Mouse (Mus musculus) intestine, embryonic 16.5 days (tissue): ENCODE results near the gene Mgll. TPM values are rescaled to one million over a fixed set of nuclear protein-coding genes. Genes with fewer than 3 reads are reported as not detected.

Source experiments
- ATAC-seq: fragments of 200-750 bp; cut with Nextera tagmentation; 2 replicates; pipeline ENCODE4 v1.8.0; 2017; ENCODE audit warnings: moderate TSS enrichment, moderate library complexity
- H3K27ac ChIP-seq: fragments of 300-500 bp; sonication (generic); 2 replicates; pipeline ENCODE4 v1.5.1; 2014; ENCODE audit warnings: mild to moderate bottlenecking, low read length
- H3K27me3 ChIP-seq: fragments of 300-500 bp; sonication (generic); replicated peaks from 2 replicates; pipeline ENCODE4 v1.6.1; 2014; ENCODE audit warnings: low read length, control low read depth, mixed read lengths; ENCODE audit not compliant: control insufficient read depth, insufficient read depth
- H3K36me3 ChIP-seq: fragments of 300-500 bp; sonication (generic); 2 replicates; pipeline ENCODE4 v1.6.1; 2014; ENCODE audit warnings: low read length, control low read depth; ENCODE audit not compliant: control insufficient read depth, insufficient read depth
- H3K4me1 ChIP-seq: fragments of 300-500 bp; sonication (generic); 2 replicates; pipeline ENCODE4 v1.6.1; 2014; ENCODE audit warnings: low read length, control low read depth, mixed read lengths; ENCODE audit not compliant: control insufficient read depth, insufficient read depth
- H3K4me2 ChIP-seq: fragments of 300-500 bp; sonication (generic); 2 replicates; pipeline ENCODE4 v1.6.1; 2014; ENCODE audit warnings: low read depth, low read length, control low read depth
- H3K4me3 ChIP-seq: fragments of 300-500 bp; sonication (generic); 2 replicates; pipeline ENCODE4 v1.5.1; 2014; ENCODE audit warnings: mild to moderate bottlenecking, low read length
- H3K9ac ChIP-seq: fragments of 300-500 bp; sonication (generic); 2 replicates; pipeline ENCODE4 v1.6.1; 2014; ENCODE audit warnings: low read depth, low read length
- H3K9me3 ChIP-seq: fragments of 300-500 bp; sonication (generic); 2 replicates; pipeline ENCODE4 v1.6.1; 2016; ENCODE audit warnings: low read length, control low read depth; ENCODE audit not compliant: control insufficient read depth
- WGBS: fragments of 180-500 bp; shearing (Covaris S2); extraction: QIAGEN DNeasy Blood & Tissue Kit; methylation state at CpG from one replicate; pipeline ENCODE4 v1.1.7; 2014; 5-methylcytosine and 5-hydroxymethylcytosine counted together
- polyA plus RNA-seq: library from polyadenylated mRNA; unstranded; fragments of >200 nt; fragmentation: Nextera tagmentation; extraction: Ambion mirVana; gene quantifications from 2 replicates; pipeline ENCODE4 v1.2.1, GENCODE M21; 2015

Gene Mgll
- polyA plus RNA-seq, 1 experiment from 2014 or later, result 82.8 TPM

DNA sequence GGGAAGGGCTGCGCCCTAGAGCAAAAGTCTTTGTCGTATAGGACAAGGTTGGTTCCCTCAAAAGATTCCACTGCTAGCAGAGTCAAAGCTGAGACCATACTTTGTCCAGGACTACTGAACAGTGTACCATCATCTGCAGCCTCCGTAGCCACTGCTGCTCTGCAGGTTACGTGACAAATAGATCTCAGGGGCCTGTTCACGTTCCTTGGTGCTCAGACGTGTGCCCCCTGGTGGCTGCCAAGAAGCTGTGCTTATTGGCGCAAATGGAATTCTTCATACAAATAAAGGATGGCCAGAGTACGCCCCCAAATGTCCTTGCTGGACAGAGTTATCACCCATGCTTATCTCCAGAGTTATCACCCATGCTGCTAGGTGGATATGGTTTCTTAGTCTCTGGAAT, 107.2 kb downstream of the Mgll start:
- 22% methylated on average over 8 of the region's 8 CpGs for WGBS
- peak; percentile 60; the same call in 1 of the 2 replicates for ATAC-seq
- Histone ChIP-seq H3K4me1 (peaks cover 7% of the 10 kb centered on the region), H3K9me3 (no peaks in the 10 kb centered on the region), H3K4me3 (no peak overlapping the region), H3K27me3 (no peaks in the 10 kb centered on the region), H3K4me2 (no peak overlapping the region), H3K27ac (no peak overlapping the region), H3K9ac (no peak overlapping the region), H3K36me3 (no peaks in the 10 kb centered on the region)

DNA sequence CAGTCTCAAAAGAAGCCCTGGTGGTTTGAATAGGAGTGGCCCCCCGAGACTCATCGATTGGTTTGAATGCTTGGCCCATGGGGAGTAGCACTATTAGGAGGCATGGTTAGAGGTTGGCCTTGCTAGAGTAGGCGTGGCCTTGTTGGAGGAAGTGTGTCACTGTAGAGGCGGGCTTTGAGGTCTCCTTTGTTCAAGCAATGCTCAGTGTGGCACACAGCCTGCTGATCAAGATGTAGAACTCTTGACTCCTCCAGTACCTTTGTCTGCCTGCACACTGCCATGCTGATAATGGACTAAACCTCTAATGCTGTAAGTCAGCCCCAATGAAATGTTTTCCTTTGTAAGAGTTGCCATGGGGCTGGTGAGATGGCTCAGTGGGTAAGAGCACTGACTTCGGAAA, 108.5 kb downstream of the Mgll start:
- Histone ChIP-seq H3K9ac (no peak overlapping the region), H3K27me3 (no peaks in the 10 kb centered on the region), H3K9me3 (no peaks in the 10 kb centered on the region), H3K4me2 (no peak overlapping the region), H3K4me1 (0 out of 2 replicates have a peak, but pooled peaks cover 3% of the 10 kb centered on the region), H3K4me3 (no peak overlapping the region), H3K36me3 (no peaks in the 10 kb centered on the region), H3K27ac (no peak overlapping the region)
- no peak for ATAC-seq
- WGBS, result 80% methylated on average over 5 of the region's 5 CpGs

DNA sequence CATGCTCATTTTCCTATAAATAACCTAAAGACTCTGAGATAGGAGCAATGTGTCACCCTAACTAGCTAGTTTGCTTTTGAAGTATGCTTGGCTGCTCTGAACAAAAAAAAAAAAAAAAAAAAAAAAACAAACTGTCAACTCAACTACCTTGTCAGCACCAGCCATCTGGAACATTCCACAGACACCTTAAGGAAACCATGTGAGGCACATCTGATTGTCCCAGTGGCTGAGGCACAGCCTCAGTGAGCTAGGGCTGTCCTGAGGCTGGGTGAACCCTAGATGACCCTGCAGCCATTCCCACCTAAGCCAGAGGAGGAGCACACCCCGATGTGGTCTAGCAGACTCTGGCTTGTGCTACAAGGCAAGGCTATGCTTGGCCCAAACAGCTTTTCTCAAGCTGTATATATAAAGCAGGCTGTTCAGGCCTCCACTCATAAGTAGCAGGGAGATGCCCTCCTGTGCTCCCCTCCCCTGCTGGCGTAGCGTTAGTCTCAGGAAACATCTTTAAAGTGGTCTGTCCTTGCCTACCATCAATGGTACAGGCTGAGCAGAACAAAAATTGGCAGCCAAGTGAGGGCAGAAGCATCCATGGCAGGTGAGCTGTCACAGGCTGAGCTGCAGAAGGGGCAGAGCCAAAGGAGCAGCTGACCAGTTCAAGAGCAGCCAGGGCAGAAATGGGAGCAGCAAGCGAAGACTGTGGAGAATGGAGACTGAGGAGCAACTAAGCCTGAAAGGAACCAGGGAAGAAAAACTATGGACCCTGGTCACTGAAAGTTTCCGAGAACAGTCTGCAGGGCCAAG, 109.3 kb downstream of the Mgll start:
- Histone ChIP-seq H3K4me1 (no peaks in the 10 kb centered on the region), H3K27ac (no peak overlapping the region)

DNA sequence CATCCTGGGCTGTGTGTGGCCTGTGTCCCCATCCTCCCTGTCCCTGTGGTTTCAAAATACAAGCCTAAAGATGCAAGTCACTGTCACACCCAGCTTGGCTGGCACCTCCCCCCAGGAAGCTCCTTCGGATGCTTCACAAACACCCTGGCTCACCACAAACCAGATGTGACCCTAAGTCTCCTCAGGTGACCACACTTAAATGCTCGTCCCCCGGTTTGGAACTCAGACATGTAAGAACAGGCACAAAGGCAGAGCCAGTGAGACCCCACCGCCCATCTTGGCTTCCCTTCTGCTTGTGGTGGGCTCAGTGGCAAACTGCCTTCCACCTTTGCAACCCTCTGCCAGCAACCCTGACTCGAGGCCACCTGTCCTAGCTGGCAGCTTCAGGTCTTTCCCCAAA, 110.8 kb downstream of the Mgll start:
- Histone ChIP-seq H3K9me3 (no peaks in the 10 kb centered on the region), H3K36me3 (peaks cover 5% of the 10 kb centered on the region; the same call in 1 of the 2 replicates), H3K4me1 (no peaks in the 10 kb centered on the region), H3K27ac (no peak overlapping the region), H3K4me2 (no peak overlapping the region), H3K27me3 (no peaks in the 10 kb centered on the region), H3K9ac (no peak overlapping the region), H3K4me3 (no peak overlapping the region)
- no peak for ATAC-seq
- 78% methylated on average over 5 of the region's 5 CpGs for WGBS

More for the DNA sequence above, 109.3 kb downstream of the Mgll start:
- no peak overlapping the region for H3K4me3 ChIP-seq
- no peak overlapping the region for H3K4me2 ChIP-seq
- peaks cover 2% of the 10 kb centered on the region; the same call in 1 of the 2 replicates for H3K36me3 ChIP-seq
- no peaks in the 10 kb centered on the region for H3K27me3 ChIP-seq
- no peak for ATAC-seq
- no peak overlapping the region for H3K9ac ChIP-seq
- 74% methylated on average over 5 of the region's 5 CpGs for WGBS
- H3K9me3 ChIP-seq, result no peaks in the 10 kb centered on the region

DNA sequence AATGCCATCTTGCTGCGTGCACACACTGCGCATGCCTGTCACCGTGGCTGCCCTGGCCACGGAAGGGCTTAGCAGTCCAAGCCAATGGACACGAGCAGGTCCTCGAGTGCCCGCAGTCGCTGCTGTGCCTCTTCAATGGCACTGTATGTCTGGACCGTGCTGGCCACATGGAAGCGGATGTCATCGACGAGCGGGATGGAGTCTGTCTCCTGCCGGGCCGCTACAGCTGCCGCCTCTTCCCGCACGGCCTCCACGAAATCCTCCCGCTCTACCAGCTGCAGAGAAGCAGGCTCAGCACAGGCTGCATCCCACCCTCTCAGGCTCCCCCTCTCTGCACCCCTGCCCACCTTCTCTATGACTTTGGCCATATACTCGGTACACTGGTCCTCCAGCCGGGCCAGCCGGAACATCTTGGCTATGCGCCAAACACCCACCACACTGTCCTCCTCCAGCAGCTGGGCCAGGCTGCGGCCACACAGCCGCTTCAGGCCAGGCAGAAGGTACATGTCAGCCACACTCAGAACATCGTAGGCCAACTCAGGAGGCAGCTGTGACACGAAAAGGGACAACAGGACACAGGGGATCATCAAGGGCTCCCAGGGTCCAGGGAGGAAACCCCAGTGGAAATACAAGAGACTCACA, 112.1 kb downstream of the Mgll start:
- Histone ChIP-seq H3K4me1 (peaks cover 9% of the 10 kb centered on the region), H3K4me2 (no peak overlapping the region), H3K4me3 (no peak overlapping the region), H3K9me3 (no peaks in the 10 kb centered on the region), H3K36me3 (peaks cover 5% of the 10 kb centered on the region; the same call in 1 of the 2 replicates), H3K27ac (no peak overlapping the region), H3K9ac (no peak overlapping the region), H3K27me3 (no peaks in the 10 kb centered on the region)
- no peak for ATAC-seq
- WGBS, result 82% methylated on average over 28 of the region's 28 CpGs

DNA sequence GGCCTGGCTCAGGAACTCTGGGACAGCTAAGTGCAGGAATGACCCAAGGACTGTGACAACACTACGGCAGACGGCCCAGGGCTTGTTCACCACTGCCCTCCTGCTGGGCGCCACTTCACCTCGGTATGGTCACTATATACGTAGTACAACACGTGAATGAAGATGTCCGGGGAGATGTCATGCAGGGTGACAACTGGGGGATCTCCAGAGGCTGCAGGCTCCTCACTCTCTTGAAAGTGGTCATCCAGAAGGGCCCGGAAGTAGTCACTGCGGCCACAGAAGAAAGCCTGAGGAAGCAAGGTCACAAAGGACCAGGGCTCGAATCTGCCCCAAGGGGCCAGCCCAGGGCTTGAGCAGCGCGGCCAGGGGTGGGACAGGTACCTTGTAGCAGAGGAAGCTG, 113.8 kb downstream of the Mgll start:
- Histone ChIP-seq H3K27ac (no peak overlapping the region), H3K36me3 (peaks cover 5% of the 10 kb centered on the region; the same call in 1 of the 2 replicates), H3K4me3 (no peak overlapping the region), H3K27me3 (no peaks in the 10 kb centered on the region), H3K4me1 (peaks cover 12% of the 10 kb centered on the region), H3K4me2 (no peak overlapping the region), H3K9ac (no peak overlapping the region), H3K9me3 (no peaks in the 10 kb centered on the region)
- no peak for ATAC-seq
- WGBS, result 91% methylated on average over 12 of the region's 12 CpGs

DNA sequence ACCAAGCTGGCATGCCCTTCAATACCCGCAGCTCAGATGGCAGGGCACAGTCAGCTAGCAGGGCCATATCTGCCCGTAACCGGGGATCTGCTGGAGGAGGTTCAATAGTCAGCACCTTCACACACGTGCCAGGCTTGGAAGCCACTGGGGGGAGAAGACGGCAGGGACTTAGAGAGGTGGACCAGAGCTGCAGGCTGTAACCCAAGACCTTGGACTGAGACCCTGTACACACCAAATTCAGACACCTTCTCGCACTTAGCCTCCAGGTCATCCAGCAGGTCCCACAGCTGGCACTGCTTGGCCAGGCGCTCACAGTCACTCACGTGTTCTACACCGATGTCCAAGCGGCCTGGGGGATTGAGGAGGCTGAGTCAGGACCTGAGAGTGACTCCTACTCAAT, 114.4 kb downstream of the Mgll start:
- no peak overlapping the region for H3K4me3 ChIP-seq
- no peak overlapping the region for H3K4me2 ChIP-seq
- no peak overlapping the region for H3K9ac ChIP-seq
- H3K4me1 ChIP-seq, result peaks cover 15% of the 10 kb centered on the region
- no peak for ATAC-seq
- peaks cover 5% of the 10 kb centered on the region; the same call in 1 of the 2 replicates for H3K36me3 ChIP-seq
- no peak overlapping the region for H3K27ac ChIP-seq
- H3K27me3 ChIP-seq, result no peaks in the 10 kb centered on the region
- no peaks in the 10 kb centered on the region for H3K9me3 ChIP-seq
- 93% methylated on average over 10 of the region's 10 CpGs for WGBS

DNA sequence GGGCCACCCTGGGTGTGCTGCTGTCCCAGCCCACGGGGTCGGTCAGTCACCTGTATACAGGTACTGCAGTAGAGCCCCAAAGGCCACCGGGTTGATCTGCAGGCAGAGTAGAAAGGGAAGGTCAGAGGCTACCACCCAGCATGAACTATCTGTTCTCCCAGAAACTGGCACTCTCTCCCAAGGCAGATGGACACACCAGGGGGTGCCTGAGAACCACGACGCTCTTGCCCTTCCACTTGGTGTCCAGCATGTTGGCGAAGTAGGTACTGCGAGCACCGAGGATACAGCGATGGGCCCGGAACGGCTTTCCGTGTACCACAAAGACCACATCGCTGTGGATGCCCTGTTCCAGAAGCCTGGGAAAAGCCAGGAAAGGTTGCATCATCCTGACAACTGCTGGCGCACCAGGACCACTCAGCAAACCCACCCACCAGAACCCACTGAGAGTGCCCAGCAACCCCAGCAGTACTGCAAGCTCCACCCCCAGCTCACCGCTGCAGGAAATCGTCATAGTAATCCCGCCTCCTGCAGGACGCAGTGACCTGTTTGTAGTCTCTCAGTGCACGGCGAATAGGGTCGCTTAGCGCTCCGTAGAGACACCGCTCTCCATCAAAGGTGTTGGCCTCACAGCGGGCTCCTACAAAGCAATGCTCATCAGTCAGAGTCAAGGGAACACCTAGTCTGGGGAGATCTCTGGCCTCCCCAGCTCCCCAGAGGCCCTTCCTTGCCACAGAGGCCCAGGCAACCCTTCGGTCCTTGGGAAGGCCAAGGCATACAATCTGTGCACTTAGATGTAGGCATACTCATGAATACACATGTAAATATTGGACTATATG, 115.1 kb downstream of the Mgll start:
- peaks cover 5% of the 10 kb centered on the region; the same call in 1 of the 2 replicates for H3K36me3 ChIP-seq
- no peak overlapping the region for H3K27ac ChIP-seq
- no peaks in the 10 kb centered on the region for H3K27me3 ChIP-seq
- H3K4me1 ChIP-seq, result peaks cover 15% of the 10 kb centered on the region
- WGBS, result 84% methylated on average over 26 of the region's 26 CpGs
- no peaks in the 10 kb centered on the region for H3K9me3 ChIP-seq
- no peak overlapping the region for H3K4me3 ChIP-seq
- H3K4me2 ChIP-seq, result no peak overlapping the region
- ATAC-seq, result no peak
- 0 out of 2 replicates have a peak overlapping the region, but pooled peaks have one; percentile 27 for H3K9ac ChIP-seq

DNA sequence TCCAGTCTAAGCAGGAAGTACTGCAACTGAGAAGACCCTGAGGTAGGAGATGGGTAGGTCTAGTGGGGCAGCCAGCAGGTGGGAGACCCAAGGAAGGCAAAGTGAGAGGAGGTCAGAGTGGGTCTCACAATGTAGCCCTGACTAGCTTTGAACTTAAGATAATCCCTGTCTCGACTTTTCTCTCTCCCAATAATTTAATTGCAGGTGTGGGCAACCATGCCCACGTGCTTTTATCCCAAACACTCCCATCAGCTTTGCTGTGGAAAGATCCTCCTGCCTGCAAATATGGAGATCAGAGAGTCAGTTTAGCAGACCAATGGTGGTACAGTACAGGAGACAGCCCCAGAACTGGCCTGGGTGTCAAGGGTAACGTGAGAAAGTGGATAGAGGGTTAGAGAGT, 116.0 kb downstream of the Mgll start:
- ATAC-seq, result no peak
- peaks cover 15% of the 10 kb centered on the region for H3K4me1 ChIP-seq
- H3K9ac ChIP-seq, result no peak overlapping the region
- H3K9me3 ChIP-seq, result no peaks in the 10 kb centered on the region
- 77% methylated on average over 3 of the region's 3 CpGs for WGBS
- peaks cover 5% of the 10 kb centered on the region; the same call in 1 of the 2 replicates for H3K36me3 ChIP-seq
- no peak overlapping the region for H3K27ac ChIP-seq
- no peak overlapping the region for H3K4me3 ChIP-seq
- no peak overlapping the region for H3K4me2 ChIP-seq
- no peaks in the 10 kb centered on the region for H3K27me3 ChIP-seq
